Mouse (Mus musculus): ENCODE measurements around the gene Grin3b.

The Grin3b gene

DNA sequence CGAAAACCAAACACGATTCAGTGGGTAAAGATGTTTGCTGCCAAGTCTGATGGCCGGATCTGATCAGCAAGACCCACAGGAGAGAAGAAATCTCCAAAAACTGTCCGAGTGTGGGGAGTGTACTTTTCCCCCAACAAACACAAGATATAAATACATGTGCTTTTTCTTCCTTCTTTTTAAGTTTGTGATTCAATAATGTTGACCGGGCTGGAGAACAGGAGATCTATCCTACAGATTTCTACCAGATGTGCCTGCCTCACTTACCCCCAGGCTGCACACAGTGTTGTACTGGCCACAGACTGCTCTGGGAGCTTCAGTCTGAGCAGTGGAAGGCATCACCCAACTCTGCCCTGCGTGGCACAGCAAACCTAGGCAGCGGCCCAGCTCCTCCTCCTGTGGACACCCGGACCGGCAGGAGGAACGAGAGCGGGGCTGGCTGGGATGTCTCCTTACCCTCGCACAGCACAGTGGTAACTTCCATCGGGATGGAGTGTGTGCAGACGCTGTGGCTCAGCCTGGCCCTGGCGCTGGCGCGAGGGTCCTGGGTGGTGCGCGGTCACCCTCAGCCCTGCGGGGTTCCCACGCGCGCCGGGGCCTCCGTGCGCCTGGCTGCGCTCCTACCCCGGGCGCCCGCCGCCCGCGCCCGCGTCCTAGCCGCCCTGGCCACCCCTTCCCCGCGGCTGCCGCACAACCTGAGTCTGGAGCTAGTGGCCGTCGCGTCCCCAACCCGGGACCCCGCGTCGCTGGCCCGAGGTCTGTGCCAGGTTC is at the start of gene Grin3b:
TSS of gene Grin3b (plus strand) at position 301 of the 768 bp plus-strand sequence.
- no peak for DNase-seq (ENCODE audit: low read depth in 1 of 2, low spot score in 2 of 2)

GRCm38 (mm10) chr10:79920958-79921535 is 49.5 kb upstream of the Grin3b start, which contains the start of gene R3hdm4:
TSS of gene R3hdm4 (minus strand) at chr10:79921208.
- DNase-seq (ENCODE audit: low read depth in 1 of 2, low spot score in 2 of 2) = no peak

DNA sequence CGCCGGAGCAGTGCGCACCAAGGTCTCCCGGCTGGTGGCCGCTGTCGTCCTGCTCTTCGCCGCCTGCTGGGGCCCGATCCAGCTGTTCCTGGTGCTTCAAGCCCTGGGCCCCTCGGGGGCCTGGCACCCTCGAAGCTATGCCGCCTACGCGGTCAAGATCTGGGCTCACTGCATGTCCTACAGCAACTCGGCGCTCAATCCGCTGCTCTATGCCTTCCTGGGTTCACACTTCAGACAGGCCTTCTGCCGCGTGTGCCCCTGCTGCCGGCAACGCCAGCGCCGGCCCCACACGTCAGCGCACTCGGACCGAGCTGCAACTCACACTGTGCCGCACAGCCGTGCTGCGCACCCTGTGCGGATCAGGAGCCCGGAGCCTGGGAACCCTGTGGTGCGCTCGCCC is 48.9 kb upstream of the Grin3b start:
- DNase-seq (ENCODE audit: low read depth in 1 of 2, low spot score in 2 of 2) = no peak

- DNase-seq (ENCODE audit: low read depth in 1 of 2, low spot score in 2 of 2) = peak; percentile 76 to 90
Observed at GRCm38 (mm10) chr10:79924998-79925784, 45.3 kb upstream of the Grin3b start.

DNA sequence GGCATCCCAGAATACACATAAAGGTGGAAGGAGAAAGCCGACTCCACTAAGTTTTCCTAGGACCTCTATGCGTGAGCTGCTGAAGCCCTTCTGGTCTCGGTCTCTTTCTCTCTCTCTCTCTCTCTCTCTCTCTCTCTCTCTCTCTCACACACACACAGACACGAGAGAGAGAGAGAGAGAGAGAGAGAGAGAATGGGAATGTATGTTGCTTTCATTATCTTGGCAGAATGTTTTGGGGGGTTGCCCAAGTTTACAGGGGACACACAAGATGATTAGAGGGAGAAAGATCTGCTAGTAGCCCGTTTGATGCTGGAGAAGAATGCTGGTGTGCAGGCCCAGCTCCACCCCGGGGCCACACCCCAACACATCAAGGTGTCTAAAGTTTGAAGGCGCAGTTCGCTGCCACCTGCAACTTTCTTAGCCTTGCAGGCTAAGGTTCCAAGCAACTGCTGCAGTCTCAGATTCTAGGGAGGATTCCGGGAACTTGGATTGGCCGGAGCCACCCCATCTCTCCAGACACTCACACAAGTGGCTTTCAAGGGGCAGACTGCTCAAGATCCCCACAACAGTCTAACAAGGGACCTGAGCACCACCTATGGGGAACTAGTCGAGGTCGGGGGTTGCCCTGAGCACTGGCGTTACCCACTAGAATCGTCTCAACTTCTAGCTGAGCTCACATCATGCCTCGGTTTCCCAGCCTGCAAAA is 44.6 kb upstream of the Grin3b start:
- no peak for DNase-seq (ENCODE audit: low read depth in 1 of 2, low spot score in 2 of 2)

DNA sequence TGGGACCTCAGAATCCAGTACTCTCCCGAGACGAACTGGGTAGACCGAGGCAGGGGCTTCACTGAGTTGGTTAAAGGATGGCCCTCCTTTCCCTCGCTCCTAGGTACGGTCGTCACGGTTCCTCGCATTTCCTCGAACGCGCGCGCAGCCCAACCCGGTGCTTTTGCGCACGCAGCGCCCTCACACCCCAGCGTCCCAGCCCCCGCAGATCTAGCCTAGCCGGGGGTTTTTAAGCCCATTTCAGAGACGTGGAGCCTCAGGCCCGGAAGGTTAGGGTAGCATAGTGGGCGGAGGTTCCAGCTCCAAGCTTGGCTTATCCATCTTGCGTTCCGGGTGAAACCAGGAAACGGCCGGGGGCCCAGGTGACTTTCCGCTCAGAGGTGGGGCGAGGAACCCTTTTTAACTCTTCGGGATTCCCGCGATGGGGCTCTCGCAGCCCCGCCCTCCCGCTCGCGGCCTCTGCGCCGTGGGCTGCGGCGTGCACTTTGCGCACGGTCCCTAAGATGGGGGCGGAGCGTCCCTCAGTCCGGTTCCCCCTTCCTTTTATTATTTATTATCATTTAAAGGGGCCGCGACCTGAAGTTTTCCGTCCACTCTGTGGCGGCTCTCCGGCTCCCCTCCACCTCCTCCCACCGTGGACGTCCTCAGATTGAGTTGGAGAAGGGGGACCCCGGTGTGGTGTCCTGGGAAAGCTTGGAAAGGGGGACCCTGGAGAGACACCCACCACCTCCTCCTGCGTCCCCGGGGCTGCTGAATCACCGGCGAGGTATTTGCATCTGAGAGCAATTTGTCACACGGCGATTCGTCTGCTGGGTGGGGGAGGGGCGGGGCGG is 43.8 kb upstream of the Grin3b start, which contains the start of gene Arid3a:
TSS of gene Arid3a (plus strand) at position 553 of the 833 bp plus-strand sequence.
- peak; percentile 59 to 78 for DNase-seq (ENCODE audit: low read depth in 1 of 2, low spot score in 2 of 2)

- no peak for DNase-seq (ENCODE audit: low read depth in 1 of 2, low spot score in 2 of 2)
Observed at GRCm38 (mm10) chr10:79927324-79928029, 43.0 kb upstream of the Grin3b start.

GRCm38 (mm10) chr10:79928030-79928694 is 42.4 kb upstream of the Grin3b start:
- DNase-seq (ENCODE audit: low read depth in 1 of 2, low spot score in 2 of 2) = peak; percentile 34 to 50

- DNase-seq (ENCODE audit: low read depth in 1 of 2, low spot score in 2 of 2) = no peak
Observed at GRCm38 (mm10) chr10:79928907-79929701, 41.4 kb upstream of the Grin3b start.

GRCm38 (mm10) chr10:79929967-79930825 is 40.3 kb upstream of the Grin3b start:
- DNase-seq (ENCODE audit: low read depth in 1 of 2, low spot score in 2 of 2) = no peak

DNA sequence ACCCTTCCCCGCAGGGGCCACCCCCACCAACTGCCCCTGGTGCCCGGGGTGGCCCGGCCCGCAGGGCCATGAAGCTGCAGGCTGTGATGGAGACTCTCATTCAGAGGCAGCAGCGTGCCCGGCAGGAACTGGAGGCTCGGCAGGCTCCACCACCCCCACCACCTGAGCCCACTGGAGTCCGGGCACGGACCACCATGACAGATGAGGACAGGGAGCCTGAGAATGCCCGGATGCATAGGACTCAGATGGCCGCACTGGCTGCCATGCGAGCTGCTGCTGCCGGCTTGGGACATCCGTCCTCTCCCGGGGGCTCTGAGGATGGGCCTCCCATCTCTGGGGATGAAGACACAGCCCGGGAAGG is 39.7 kb upstream of the Grin3b start:
- no peak for DNase-seq (ENCODE audit: low read depth in 1 of 2, low spot score in 2 of 2)

GRCm38 (mm10) chr10:79931797-79932196 is 38.7 kb upstream of the Grin3b start:
- no peak for DNase-seq (ENCODE audit: low read depth in 1 of 2, low spot score in 2 of 2)

DNA sequence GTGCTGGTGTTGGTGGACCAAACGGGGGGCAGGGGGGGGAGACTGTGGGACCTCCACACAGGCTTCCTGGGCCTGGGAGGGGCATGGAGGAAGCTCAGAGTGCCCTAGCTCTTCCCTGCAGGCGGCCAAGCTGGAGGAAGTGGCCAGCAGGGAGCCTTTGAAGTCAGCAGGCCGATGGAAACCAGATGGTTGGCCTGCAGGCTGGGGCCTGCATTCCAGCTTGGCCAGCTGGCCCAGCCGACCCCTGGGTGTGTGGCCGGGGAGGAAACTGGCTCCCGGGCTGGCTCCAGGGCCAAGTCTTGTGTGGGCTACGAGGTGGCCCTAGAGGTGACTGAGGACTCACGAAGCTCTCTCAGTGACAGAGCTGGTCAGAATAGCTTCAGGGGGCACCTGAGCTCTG is 37.8 kb upstream of the Grin3b start:
- no peak for DNase-seq (ENCODE audit: low read depth in 1 of 2, low spot score in 2 of 2)

DNA sequence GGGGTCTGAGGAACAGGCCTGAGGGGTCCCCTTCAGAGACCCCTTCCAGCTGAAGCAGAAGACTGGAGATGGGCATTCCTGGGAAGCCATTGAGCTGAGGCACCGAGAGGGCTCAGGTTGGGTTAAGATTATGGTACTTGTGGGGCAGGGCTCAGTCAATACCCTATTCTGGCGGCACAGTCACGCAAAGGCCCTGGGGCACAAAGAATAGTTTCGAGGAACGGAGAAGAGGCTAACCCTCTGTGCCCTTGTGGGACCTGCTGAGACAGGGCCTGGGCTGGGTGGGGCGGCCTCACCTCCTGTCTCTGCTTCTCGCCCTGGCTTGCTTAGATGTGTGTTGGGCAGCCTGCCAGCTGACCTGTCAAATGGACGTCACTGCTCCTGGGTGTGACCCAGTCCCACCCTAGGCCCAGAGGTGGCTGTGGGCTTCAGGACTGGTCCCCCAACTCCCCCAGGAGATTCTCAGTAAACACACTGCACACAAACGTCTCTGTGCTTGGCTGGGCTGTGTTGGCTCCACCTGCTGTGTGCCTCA is 37.3 kb upstream of the Grin3b start:
- DNase-seq (ENCODE audit: low read depth in 1 of 2, low spot score in 2 of 2) = no peak

- no peak for DNase-seq (ENCODE audit: low read depth in 1 of 2, low spot score in 2 of 2)
Observed at GRCm38 (mm10) chr10:79933861-79934260, 36.7 kb upstream of the Grin3b start.

- DNase-seq (ENCODE audit: low read depth in 1 of 2, low spot score in 2 of 2) = no peak
Observed at GRCm38 (mm10) chr10:79934272-79934721, 36.2 kb upstream of the Grin3b start.

All from monocyte, adult 2 months (primary cell).